Mouse (Mus musculus): Measurements from ENCODE around the gene Epha3.

DNA sequence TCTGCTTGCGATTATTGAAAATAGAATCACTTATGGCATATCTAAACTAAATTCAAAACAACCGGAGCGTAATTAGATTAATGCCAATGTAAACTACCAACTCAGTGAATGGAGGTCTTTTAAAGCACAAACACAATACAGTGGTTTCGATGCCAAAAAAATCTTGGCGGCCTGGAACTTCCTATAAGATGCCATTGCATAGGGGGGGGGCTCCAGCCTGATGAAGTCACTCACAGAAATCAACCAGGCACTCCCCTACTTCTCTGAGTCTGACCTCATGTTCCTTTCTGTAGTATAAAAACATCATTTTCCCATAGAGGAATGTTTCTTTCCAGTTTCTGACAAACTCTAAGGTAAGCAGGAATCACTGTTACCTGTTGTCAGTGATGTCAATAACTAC lies 69.7 kb downstream of the Epha3 start:
- TF ChIP-seq HCFC1 (IDR thresholded peaks at IDR 0.05; ENCODE audit: borderline replicate concordance, insufficient read depth, low read length) (no peak), CHD2 (IDR thresholded peaks at IDR 0.05; ENCODE audit: low read depth, low read length) (no peak), ZC3H11A (IDR thresholded peaks at IDR 0.05; ENCODE audit: borderline replicate concordance, low read depth, low read length) (no peak), ZNF384 (IDR thresholded peaks at IDR 0.05; ENCODE audit: low read depth, low read length) (no peak), MAFK (IDR thresholded peaks at IDR 0.05; ENCODE audit: insufficient read depth, low read depth, low read length) (no peak)

Measured in ES-E14 (cell line).